16 mouse cellular contexts compared by ENCODE assay signal in the genomic region with DNA sequence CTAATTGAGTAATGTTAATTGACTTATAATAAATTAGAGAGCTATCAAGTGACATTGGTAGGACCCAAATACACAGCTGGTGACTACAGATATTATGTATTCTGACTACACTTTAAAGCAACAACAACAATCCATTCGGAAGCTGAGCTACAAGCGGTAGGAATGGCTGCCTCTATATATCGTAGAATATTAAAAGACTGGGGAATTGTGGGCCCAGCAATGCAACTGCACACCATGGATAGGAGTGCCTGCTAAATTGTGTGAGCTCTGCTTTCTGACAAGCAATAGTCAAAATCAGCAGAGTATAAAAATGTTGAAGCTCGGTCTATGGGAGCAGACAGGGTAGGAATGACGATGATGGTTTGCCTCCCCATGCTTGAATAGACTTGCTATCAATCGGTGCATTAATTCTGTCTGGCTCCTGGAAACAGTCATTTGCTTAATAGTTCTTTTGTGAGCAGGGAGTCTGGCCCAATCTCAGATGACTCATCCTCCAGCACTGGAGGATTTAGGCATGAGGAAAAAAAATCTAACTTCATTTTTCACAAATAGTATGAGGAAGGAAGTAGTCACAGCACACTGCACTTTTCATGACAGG.
DNase-seq lines count a peak whose midpoint lies in the region; ATAC-seq and TF ChIP-seq lines count a peak whose summit lies in the region.
"Had no signal": no experiment of that assay in that cellular context is flagged by ENCODE, and none has a peak within 500 bp of the region (broad histone marks: within the 10 kb centered on the region; RNA-seq: fewer than 3 reads in every experiment).

No protein-coding gene starts in this region.

- H3K27me3 ChIP-seq in hindbrain, embryonic 11.5 days (ENCODE audit: control insufficient read depth, insufficient read depth, low read length), result no peaks in the 10 kb centered on the region
- H3K27me3 ChIP-seq in hindbrain, embryonic 10.5 days (ENCODE audit: insufficient read depth, poor library complexity, severe bottlenecking), result no peaks in the 10 kb centered on the region
- H3K27me3 ChIP-seq in hindbrain, embryonic 14.5 days (ENCODE audit: control insufficient read depth, insufficient read depth, low read length), result no peaks in the 10 kb centered on the region
- no peaks in the 10 kb centered on the region for H3K27me3 ChIP-seq in stomach, postnatal 0 days (ENCODE audit: control insufficient read depth, insufficient read depth, low read length)
- H3K27me3 ChIP-seq: heart, embryonic 13.5 days; liver, embryonic 12.5 days; megakaryocyte, embryonic 14.5 days had no signal

- no peak overlapping the region for H3K4me3 ChIP-seq in hindbrain, embryonic 11.5 days (ENCODE audit: low read depth, low read length)
- no peak overlapping the region for H3K4me3 ChIP-seq in hindbrain, embryonic 10.5 days
- H3K4me3 ChIP-seq in hindbrain, embryonic 14.5 days (replicated peaks; ENCODE audit: low read length), result no peak overlapping the region
- H3K4me3 ChIP-seq in stomach, postnatal 0 days (ENCODE audit: low read depth, low read length), result no peak overlapping the region
- H3K4me3 ChIP-seq: heart, embryonic 13.5 days; layer of hippocampus, adult 2 months; liver, embryonic 12.5 days; megakaryocyte, embryonic 14.5 days had no signal

- 79% methylated on average over 6 of the region's 6 CpGs for WGBS in hindbrain, embryonic 11.5 days
- WGBS in hindbrain, embryonic 10.5 days, result 91% methylated on average over 6 of the region's 6 CpGs
- WGBS in hindbrain, embryonic 14.5 days, result 70% methylated on average over 6 of the region's 6 CpGs
- WGBS in stomach, postnatal 0 days, result 69% methylated on average over 6 of the region's 6 CpGs

- H3K9me3 ChIP-seq in hindbrain, embryonic 11.5 days (ENCODE audit: control insufficient read depth, low read length), result no peaks in the 10 kb centered on the region
- H3K9me3 ChIP-seq in hindbrain, embryonic 10.5 days, result no peaks in the 10 kb centered on the region
- H3K9me3 ChIP-seq in hindbrain, embryonic 14.5 days (ENCODE audit: control insufficient read depth, low read length), result no peaks in the 10 kb centered on the region
- no peaks in the 10 kb centered on the region for H3K9me3 ChIP-seq in stomach, postnatal 0 days (ENCODE audit: control insufficient read depth, low read length)
- H3K9me3 ChIP-seq: heart, embryonic 13.5 days had no signal

- no peaks in the 10 kb centered on the region for H3K4me1 ChIP-seq in hindbrain, embryonic 11.5 days (replicated peaks; ENCODE audit: control insufficient read depth, insufficient read depth, low read length)
- no peaks in the 10 kb centered on the region for H3K4me1 ChIP-seq in hindbrain, embryonic 10.5 days (replicated peaks)
- no peaks in the 10 kb centered on the region for H3K4me1 ChIP-seq in hindbrain, embryonic 14.5 days (replicated peaks; ENCODE audit: control insufficient read depth, insufficient read depth, low read length)
- no peaks in the 10 kb centered on the region for H3K4me1 ChIP-seq in stomach, postnatal 0 days (replicated peaks; ENCODE audit: control insufficient read depth, insufficient read depth)
- H3K4me1 ChIP-seq: heart, embryonic 13.5 days; liver, embryonic 12.5 days; megakaryocyte, embryonic 14.5 days had no signal

- no peak for TF ChIP-seq EP300 in stomach, postnatal 0 days (optimal IDR thresholded peaks at IDR 0.05)

- TF ChIP-seq CTCF in stomach, postnatal 0 days (IDR thresholded peaks at IDR 0.05; ENCODE audit: low read depth), result no peak

- no peak overlapping the region for H3K4me2 ChIP-seq in hindbrain, embryonic 11.5 days (replicated peaks; ENCODE audit: low read depth, low read length)
- H3K4me2 ChIP-seq in hindbrain, embryonic 14.5 days (replicated peaks), result no peak overlapping the region
- no peak overlapping the region for H3K4me2 ChIP-seq in stomach, postnatal 0 days (replicated peaks; ENCODE audit: low read depth)
- H3K4me2 ChIP-seq: heart, embryonic 13.5 days; liver, embryonic 12.5 days had no signal

- H3K27ac ChIP-seq in hindbrain, embryonic 11.5 days (ENCODE audit: low read depth, low read length), result no peak overlapping the region
- no peak overlapping the region for H3K27ac ChIP-seq in hindbrain, embryonic 10.5 days
- 0 out of 2 replicates have a peak overlapping the region, but pooled peaks have one; percentile 54 for H3K27ac ChIP-seq in hindbrain, embryonic 14.5 days
- no peak overlapping the region for H3K27ac ChIP-seq in stomach, postnatal 0 days (replicated peaks)
- H3K27ac ChIP-seq: heart, embryonic 13.5 days; layer of hippocampus, adult 2 months; liver, embryonic 12.5 days had no signal

- DNase-seq in cerebellum, postnatal 10 days, result no peak
- no peak for DNase-seq in hindbrain, embryonic 11.5 days (ENCODE audit: low spot score)
- no peak for DNase-seq in hindbrain, embryonic 10.5 days (ENCODE audit: low spot score)
- DNase-seq in 3T3-L1 (ENCODE audit: low read depth, low spot score), result peak; percentile 27
- DNase-seq in hindbrain, embryonic 14.5 days (ENCODE audit: low spot score), result no peak
- no peak for DNase-seq in stomach, postnatal 0 days (ENCODE audit: low spot score)
- DNase-seq: B cell, adult 2 months; cerebellum, adult 9-10 months; gastrocnemius, postnatal 25 days; left cerebral cortex, postnatal 4 days had no signal

- peak; percentile 72 for ATAC-seq in cerebellum, adult (ENCODE audit: insufficient number of reproducible peaks, low FRiP score, low TSS enrichment)
- peak; percentile 41 for ATAC-seq in hindbrain, embryonic 11.5 days (ENCODE audit: low FRiP score)
- ATAC-seq in hindbrain, embryonic 14.5 days (ENCODE audit: low FRiP score), result peak; percentile 76
- no peak for ATAC-seq in stomach, postnatal 0 days (ENCODE audit: low FRiP score, low TSS enrichment)
- ATAC-seq in erythroblast, adult 5-6 weeks (replicated peaks; ENCODE audit: low FRiP score, poor library complexity, severe bottlenecking), result no peak
- ATAC-seq: liver, embryonic 12.5 days had no signal

- no peaks in the 10 kb centered on the region for H3K36me3 ChIP-seq in hindbrain, embryonic 11.5 days (ENCODE audit: control insufficient read depth, insufficient read depth, low read length)
- H3K36me3 ChIP-seq in hindbrain, embryonic 10.5 days, result no peaks in the 10 kb centered on the region
- H3K36me3 ChIP-seq in hindbrain, embryonic 14.5 days (replicated peaks; ENCODE audit: control insufficient read depth, insufficient read depth), result no peaks in the 10 kb centered on the region
- no peaks in the 10 kb centered on the region for H3K36me3 ChIP-seq in stomach, postnatal 0 days (ENCODE audit: control insufficient read depth, insufficient read depth, low read length)
- H3K36me3 ChIP-seq: heart, embryonic 13.5 days; liver, embryonic 12.5 days had no signal

- no peak overlapping the region for H3K9ac ChIP-seq in hindbrain, embryonic 11.5 days (ENCODE audit: low read depth, low read length)
- no peak overlapping the region for H3K9ac ChIP-seq in hindbrain, embryonic 14.5 days
- H3K9ac ChIP-seq in stomach, postnatal 0 days (ENCODE audit: low read length), result no peak overlapping the region
- H3K9ac ChIP-seq: heart, embryonic 13.5 days; liver, embryonic 12.5 days had no signal

Comparison
In these comparisons a context has a peak if more than half of its experiments do, and no peak if none do; other contexts are left out.
1. ATAC-seq: peak in cerebellum, adult (single experiment), hindbrain, embryonic 11.5 days (single experiment) and hindbrain, embryonic 14.5 days (single experiment); none in stomach, postnatal 0 days (single experiment) and erythroblast, adult 5-6 weeks (single experiment).